Mouse (Mus musculus): Measurements from ENCODE around the gene Ntf3.

DNA sequence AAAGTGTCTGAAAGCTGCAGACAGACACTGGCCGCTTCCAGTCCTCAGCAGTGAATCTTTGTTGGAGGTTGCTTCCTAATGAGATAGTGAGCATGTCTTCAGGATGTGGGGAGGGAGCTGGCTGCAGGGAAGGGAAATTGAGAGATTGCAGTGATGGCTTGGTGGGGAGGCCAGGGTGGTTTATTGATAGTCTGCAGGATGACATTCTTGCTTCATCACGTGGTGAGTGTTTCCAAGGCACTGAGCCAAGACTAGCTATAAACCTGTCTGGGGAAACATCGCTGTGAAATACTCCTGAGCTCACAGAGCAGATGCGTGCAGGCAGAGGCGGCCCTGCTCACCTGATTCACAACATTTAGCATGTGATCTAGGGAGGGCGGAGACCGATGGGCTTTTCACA lies 36.2 kb upstream of the Ntf3 start:
- no peak for TF ChIP-seq CTCF (IDR thresholded peaks at IDR 0.05; ENCODE audit: insufficient read depth, low read depth, low read length)
- no peak for TF ChIP-seq POLR2A (IDR thresholded peaks at IDR 0.05; ENCODE audit: insufficient read depth, low read depth, low read length)

All from olfactory bulb, adult 2 months (tissue).